Mouse (Mus musculus) embryo, embryonic 10.5 days (tissue): ENCODE measurements around the gene Mapk11.

Experiments used
- DNase-seq: peaks from one replicate; pipeline ENCODE4 v3.0.0-alpha.2; 2015; ENCODE audit warnings: low spot score

Mapk11 gene

GRCm38 (mm10) chr15:89173024-89173905 lies 23.8 kb upstream of the Mapk11 start:
- DNase-seq: peak; percentile 69

- DNase-seq: no peak
Observed at GRCm38 (mm10) chr15:89172276-89172935, 23.0 kb upstream of the Mapk11 start.

GRCm38 (mm10) chr15:89171526-89172051 lies 22.2 kb upstream of the Mapk11 start:
- no peak for DNase-seq

GRCm38 (mm10) chr15:89170102-89170501 lies 20.7 kb upstream of the Mapk11 start:
- DNase-seq: no peak

- peak; percentile 90 for DNase-seq
Observed at GRCm38 (mm10) chr15:89169431-89169830, 20.0 kb upstream of the Mapk11 start.

- no peak for DNase-seq
Observed at GRCm38 (mm10) chr15:89168922-89169321, 19.5 kb upstream of the Mapk11 start.

GRCm38 (mm10) chr15:89165478-89165877 lies 16.1 kb upstream of the Mapk11 start:
- no peak for DNase-seq

GRCm38 (mm10) chr15:89161397-89161796 lies 12.0 kb upstream of the Mapk11 start:
- DNase-seq: no peak

- no peak for DNase-seq
Observed at GRCm38 (mm10) chr15:89158516-89158915, 9.1 kb upstream of the Mapk11 start.

- peak; percentile 87 for DNase-seq
Observed at GRCm38 (mm10) chr15:89157954-89158353, 8.5 kb upstream of the Mapk11 start.

- peak; percentile 79 for DNase-seq
Observed at GRCm38 (mm10) chr15:89152312-89152711, 2.9 kb upstream of the Mapk11 start.

GRCm38 (mm10) chr15:89150041-89150390 lies 588 bp upstream of the Mapk11 start:
- DNase-seq: peak; percentile 74

GRCm38 (mm10) chr15:89148496-89149270 lies 745 bp downstream of the Mapk11 start:
- peak; percentile 59 for DNase-seq

GRCm38 (mm10) chr15:89147895-89148294 lies 1.5 kb downstream of the Mapk11 start:
- DNase-seq: no peak

- DNase-seq: no peak
Observed at GRCm38 (mm10) chr15:89147456-89147855, 2.0 kb downstream of the Mapk11 start.

GRCm38 (mm10) chr15:89147024-89147423 lies 2.4 kb downstream of the Mapk11 start:
- DNase-seq: peak; percentile 29

GRCm38 (mm10) chr15:89146537-89146936 lies 2.9 kb downstream of the Mapk11 start:
- peak; percentile 64 for DNase-seq

- no peak for DNase-seq
Observed at GRCm38 (mm10) chr15:89145813-89146350, 3.5 kb downstream of the Mapk11 start.

- DNase-seq: no peak
Observed at GRCm38 (mm10) chr15:89144965-89145364, 4.5 kb downstream of the Mapk11 start.

GRCm38 (mm10) chr15:89143134-89143533 lies 6.3 kb downstream of the Mapk11 start:
- no peak for DNase-seq

GRCm38 (mm10) chr15:89141905-89142304 lies 7.5 kb downstream of the Mapk11 start:
- no peak for DNase-seq

GRCm38 (mm10) chr15:89141443-89141842 lies 8.0 kb downstream of the Mapk11 start:
- peak; percentile 21 for DNase-seq
